Mouse (Mus musculus) limb, embryonic 14.5 days (tissue): Measurements from ENCODE around the gene Parp3. TPM values are rescaled to one million over a fixed set of nuclear protein-coding genes. Genes with fewer than 3 reads are reported as not detected.
A peak's percentile ranks its signal among the peaks of the same experiment; 100 is the strongest.

Experiments used
- ATAC-seq: fragments of 200-750 bp; cut with Nextera tagmentation; 2 replicates; pipeline ENCODE4 v1.8.0; 2017; ENCODE audit warnings: low read depth, moderate number of reproducible peaks, moderate TSS enrichment; ENCODE audit not compliant: low FRiP score
- DNase-seq: peaks from one replicate; pipeline ENCODE4 v3.0.0-alpha.2; 2015; ENCODE audit warnings: low spot score
- H3K27ac ChIP-seq: fragments of 300-500 bp; sonication (generic); replicated peaks from 2 replicates; pipeline ENCODE4 v1.5.1; 2014; ENCODE audit warnings: low read depth, mild to moderate bottlenecking, low read length, moderate library complexity, mixed read lengths
- H3K27me3 ChIP-seq: fragments of 300-500 bp; sonication (generic); 2 replicates; pipeline ENCODE4 v1.6.1; 2014; ENCODE audit warnings: low read length, mixed read lengths; ENCODE audit not compliant: control insufficient read depth, insufficient read depth
- H3K36me3 ChIP-seq: fragments of 300-500 bp; sonication (generic); 2 replicates; pipeline ENCODE4 v1.6.1; 2014; ENCODE audit warnings: mild to moderate bottlenecking, low read length, moderate library complexity, mixed read lengths; ENCODE audit not compliant: control insufficient read depth, insufficient read depth
- H3K4me1 ChIP-seq: fragments of 300-500 bp; sonication (generic); 2 replicates; pipeline ENCODE4 v1.6.1; 2014; ENCODE audit warnings: antibody characterized with exemption, low read length, mixed read lengths; ENCODE audit not compliant: control insufficient read depth, insufficient read depth
- H3K4me2 ChIP-seq: fragments of 300-500 bp; sonication (generic); replicated peaks from 2 replicates; pipeline ENCODE4 v1.6.1; 2014; ENCODE audit warnings: low read depth, mild to moderate bottlenecking, low read length, moderate library complexity; ENCODE audit not compliant: severe bottlenecking
- H3K4me3 ChIP-seq: fragments of 300-500 bp; sonication (generic); replicated peaks from 2 replicates; pipeline ENCODE4 v1.5.1; 2014; ENCODE audit warnings: low read length
- H3K9ac ChIP-seq: fragments of 300-500 bp; sonication (generic); 2 replicates; pipeline ENCODE4 v1.6.1; 2014; ENCODE audit warnings: mild to moderate bottlenecking, low read depth, low read length, moderate library complexity; ENCODE audit not compliant: severe bottlenecking
- H3K9me3 ChIP-seq: fragments of 300-500 bp; sonication (generic); 2 replicates; pipeline ENCODE4 v1.6.1; 2016; ENCODE audit warnings: low read length; ENCODE audit not compliant: control insufficient read depth
- POLR2A ChIP-seq: fragments of 200-500 bp; IDR thresholded peaks from 2 replicates; pipeline ENCODE4 v1.8.0; 2012; ENCODE audit warnings: inconsistent platforms, mild to moderate bottlenecking, moderate library complexity, borderline replicate concordance; ENCODE audit not compliant: insufficient read depth, insufficient read length; ENCODE audit errors: extremely low read depth
- WGBS: fragments of 180-500 bp; shearing (Covaris S2); extraction: QIAGEN DNeasy Blood & Tissue Kit; methylation state at CpG from one replicate; pipeline ENCODE4 v1.1.7; 2014; 5-methylcytosine and 5-hydroxymethylcytosine counted together
- polyA plus RNA-seq, 2 experiments: library from polyadenylated mRNA; depleted of rRNA in 1 of 2; stranded (reverse) in 1 of 2; unstranded in 1 of 2; fragments of >200 nt; fragmentation: Nextera tagmentation in 1 of 2; extraction: Ambion mirVana in 1 of 2; gene quantifications; 2 replicates each; pipeline versions ENCODE4 v1.2.1 to v1.2.3; 2012 to 2014

Gene Parp3
- polyA plus RNA-seq, 2 experiments: 4.3 to 9.0 TPM

GRCm38 (mm10) chr9:106480541-106480940 is 3.8 kb upstream of the Parp3 start:
- WGBS: 94% methylated on average over 7 of the region's 7 CpGs

GRCm38 (mm10) chr9:106478101-106478500 is 1.4 kb upstream of the Parp3 start:
- H3K4me1 ChIP-seq: peaks cover 21% of the 10 kb centered on the region
- H3K9ac ChIP-seq: peak overlapping the region; percentile 65
- H3K4me3 ChIP-seq: peak overlapping the region; percentile 69
- no peak for TF ChIP-seq POLR2A
- no peaks in the 10 kb centered on the region for H3K27me3 ChIP-seq
- H3K36me3 ChIP-seq: peaks cover 22% of the 10 kb centered on the region
- ATAC-seq (no peak), DNase-seq (no peak)
- no peak overlapping the region for H3K27ac ChIP-seq
- 81% methylated on average over 9 of the region's 9 CpGs for WGBS
- H3K4me2 ChIP-seq: peak overlapping the region; percentile 92
- no peaks in the 10 kb centered on the region for H3K9me3 ChIP-seq

More at GRCm38 (mm10) chr9:106480541-106480940, 3.8 kb upstream of the Parp3 start:
- peaks cover 11% of the 10 kb centered on the region for H3K4me1 ChIP-seq
- no peaks in the 10 kb centered on the region for H3K27me3 ChIP-seq
- DNase-seq: no peak
- H3K9ac ChIP-seq: no peak overlapping the region
- H3K9me3 ChIP-seq: no peaks in the 10 kb centered on the region
- peaks cover 45% of the 10 kb centered on the region for H3K36me3 ChIP-seq
- no peak overlapping the region for H3K4me3 ChIP-seq
- no peak overlapping the region for H3K4me2 ChIP-seq
- no peak for TF ChIP-seq POLR2A
- ATAC-seq: no peak
- H3K27ac ChIP-seq: no peak overlapping the region

GRCm38 (mm10) chr9:106477649-106478048 is 900 bp upstream of the Parp3 start:
- Histone ChIP-seq H3K27ac (no peak overlapping the region), H3K4me1 (peaks cover 21% of the 10 kb centered on the region), H3K36me3 (peaks cover 18% of the 10 kb centered on the region), H3K9ac (peak overlapping the region; percentile 65), H3K4me3 (peak overlapping the region; percentile 69), H3K9me3 (no peaks in the 10 kb centered on the region), H3K27me3 (no peaks in the 10 kb centered on the region), H3K4me2 (peak overlapping the region; percentile 92)
- WGBS: 4% methylated on average over 16 of the region's 16 CpGs
- no peak for DNase-seq
- ATAC-seq: no peak
- TF ChIP-seq POLR2A: no peak

GRCm38 (mm10) chr9:106476002-106476923 is 486 bp downstream of the Parp3 start:
- Histone ChIP-seq H3K4me2 (peak overlapping the region; percentile 47), H3K27me3 (no peaks in the 10 kb centered on the region), H3K27ac (peak overlapping the region; percentile 77), H3K36me3 (peaks cover 8% of the 10 kb centered on the region), H3K4me3 (peak overlapping the region; percentile 21), H3K4me1 (peaks cover 21% of the 10 kb centered on the region), H3K9ac (peak overlapping the region; percentile 4), H3K9me3 (no peaks in the 10 kb centered on the region)
- no peak for TF ChIP-seq POLR2A
- WGBS: 26% methylated on average over 16 of the region's 16 CpGs
- DNase-seq (peak; percentile 62), ATAC-seq (peak; percentile 44)

- H3K9me3 ChIP-seq: no peaks in the 10 kb centered on the region
- H3K4me3 ChIP-seq: peak within 1 kb of the TSS; percentile 21
- peaks cover 21% of the 10 kb centered on the region for H3K4me1 ChIP-seq
- H3K27ac ChIP-seq: peak within 1 kb of the TSS; percentile 77
- peak within 1 kb of the TSS; percentile 47 for H3K4me2 ChIP-seq
- no peak for ATAC-seq
- peak within 1 kb of the TSS; percentile 4 for H3K9ac ChIP-seq
- WGBS: 90% methylated on average over 10 of the region's 10 CpGs
- H3K36me3 ChIP-seq: peaks cover 3% of the 10 kb centered on the region; the same call in 1 of the 2 replicates
- DNase-seq: no peak
- TF ChIP-seq POLR2A: no peak
- no peaks in the 10 kb centered on the region for H3K27me3 ChIP-seq
These were observed 1.1 kb downstream of the Parp3 start, which contains the start of gene Rrp9 for GRCm38 (mm10) chr9:106475663-106476001. Gene Rrp9, plus strand, starts transcription at chr9:106475963.
